Mouse (Mus musculus): ENCODE data around the gene Tmem201. TPM values are rescaled to one million over a fixed set of nuclear protein-coding genes. Genes with fewer than 3 reads are reported as not detected.

Tmem201 gene
- polyA plus RNA-seq, 2 experiments from 2014 or later: 4.6 to 7.8 TPM

GRCm38 (mm10) chr4:149679056-149679770, 58.6 kb downstream of the Tmem201 start:
- ATAC-seq: no peak

- no peak for ATAC-seq
Observed at GRCm38 (mm10) chr4:149678006-149678405, 59.8 kb downstream of the Tmem201 start.

DNA sequence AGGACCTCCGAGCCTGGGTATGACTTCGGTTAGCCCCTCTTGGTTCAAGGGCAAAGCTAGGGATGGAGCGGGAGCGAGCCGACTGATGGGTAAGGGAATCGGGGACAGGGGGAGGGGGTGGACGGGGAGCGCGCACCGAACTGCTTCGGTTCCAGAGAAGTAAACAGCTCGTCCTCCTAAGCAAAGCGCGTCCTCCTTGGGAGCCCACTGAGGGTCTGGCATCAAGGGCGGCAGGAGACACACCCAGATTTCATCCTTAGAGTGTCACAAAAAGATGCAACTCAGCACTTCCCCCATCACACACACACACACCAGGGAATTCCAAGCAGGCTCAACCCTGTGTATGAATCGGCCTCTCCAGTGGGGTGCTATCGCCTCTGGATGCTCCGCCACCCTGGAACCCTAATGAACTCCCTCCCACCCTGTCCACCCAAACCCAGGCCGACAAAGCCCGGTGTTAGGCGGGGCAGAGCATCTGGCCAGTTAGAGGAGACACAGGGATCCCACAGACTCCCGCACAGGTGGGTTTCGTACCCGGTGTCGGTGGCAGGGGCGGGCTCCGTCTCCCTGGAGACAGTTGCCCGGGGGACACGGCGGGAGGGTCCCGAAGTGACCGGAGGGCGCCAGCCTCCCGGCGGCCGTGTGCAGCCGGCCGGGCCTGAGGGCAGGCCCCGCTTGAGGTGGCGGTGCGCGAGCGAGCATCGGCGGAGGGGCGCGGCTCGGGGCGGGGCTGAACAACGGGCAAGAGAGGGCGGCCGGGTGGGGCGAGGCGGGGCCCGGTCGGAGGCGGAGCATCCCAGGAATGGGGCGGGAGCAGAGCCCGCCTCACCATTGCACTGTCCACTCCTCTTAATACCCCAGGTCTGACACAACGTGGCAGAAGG, 62.2 kb downstream of the Tmem201 start:
- no peak for ATAC-seq

GRCm38 (mm10) chr4:149674814-149675377, 62.9 kb downstream of the Tmem201 start:
- no peak for ATAC-seq

- ATAC-seq: no peak
Observed at GRCm38 (mm10) chr4:149672747-149673146, 65.1 kb downstream of the Tmem201 start.

DNA sequence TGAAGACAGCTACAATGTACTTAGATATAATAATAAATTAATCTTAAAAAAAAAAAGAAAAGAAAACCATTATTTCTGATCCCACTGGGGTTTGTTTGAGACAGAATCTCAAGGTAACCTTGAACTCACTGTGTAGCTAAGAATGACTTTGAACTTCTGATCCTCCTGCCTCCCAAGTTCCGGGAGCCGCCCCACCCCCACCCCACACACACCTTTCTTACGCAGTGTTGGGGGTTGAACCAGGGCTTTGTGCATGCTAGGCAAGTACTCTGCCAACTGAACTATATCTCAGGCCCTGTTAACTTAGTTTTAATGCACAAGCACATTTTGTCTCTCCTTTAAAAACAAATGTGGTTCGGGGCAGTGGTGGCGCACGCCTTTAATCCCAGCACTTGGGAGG, 66.7 kb downstream of the Tmem201 start:
- no peak for ATAC-seq

DNA sequence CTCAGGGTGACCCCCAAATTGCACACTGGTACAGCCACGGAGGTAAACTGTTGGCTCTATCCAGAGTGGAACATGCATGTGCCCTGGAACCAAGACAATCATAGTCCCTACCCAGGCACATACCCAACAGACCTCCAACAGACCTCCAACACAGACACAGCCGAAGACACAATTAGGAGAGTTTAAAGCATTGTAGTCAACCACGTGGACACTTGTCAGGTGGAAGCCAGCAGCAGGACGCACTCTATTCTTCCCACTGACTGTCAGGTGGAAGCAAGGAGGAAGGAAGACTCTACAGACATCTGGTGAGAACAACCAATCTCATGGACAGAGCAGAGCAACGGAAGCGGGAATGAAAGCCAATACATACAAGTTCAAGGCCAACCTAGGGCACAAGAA, 72.2 kb downstream of the Tmem201 start:
- no peak for ATAC-seq

Other genes starting within 250 kb of the Tmem201 start
- under 1 TPM; 0.35 to 0.39 TPM for gene Ctnnbip1, start 219.8 kb downstream of the Tmem201 start, polyA plus RNA-seq (2017; shearing (Covaris generic))
- 1 to 10 TPM; 4.4 to 5.4 TPM for gene Clstn1, start 151.6 kb downstream of the Tmem201 start, polyA plus RNA-seq (2017; shearing (Covaris generic))
- 100 to 1,000 TPM; 102 to 179 TPM for gene Pik3cd, start 35.5 kb downstream of the Tmem201 start, polyA plus RNA-seq (2017; shearing (Covaris generic))
- 1 to 10 TPM; 4.6 to 5.7 TPM for gene Slc25a33, start 36.2 kb upstream of the Tmem201 start, polyA plus RNA-seq (2017; shearing (Covaris generic))
- gene Spsb1, start 217.0 kb upstream of the Tmem201 start, polyA plus RNA-seq (2017; shearing (Covaris generic)): 1 to 10 TPM; 4.5 to 7.9 TPM